Mouse (Mus musculus): ENCODE results near the gene Olfr948. TPM values are rescaled to one million over a fixed set of nuclear protein-coding genes. Genes with fewer than 3 reads are reported as not detected.

Olfr948 gene
- not detected in 2 replicates for polyA plus RNA-seq (2015; fragmentation: Nextera tagmentation; extraction: Ambion mirVana)

- no peak for ATAC-seq (replicated peaks)
- H3K27ac ChIP-seq (replicated peaks) = no peak within 1 kb of the TSS
Measured at GRCm38 (mm10) chr9:39325945-39326344, at the start of gene Olfr948. Olfr948 (minus strand) TSS chr9:39326045.

GRCm38 (mm10) chr9:39287136-39287535, 38.7 kb downstream of the Olfr948 start:
- Histone ChIP-seq H3K4me1 (no peaks in the 10 kb centered on the region), H3K36me3 (no peaks in the 10 kb centered on the region), H3K4me2 (replicated peaks) (no peak overlapping the region), H3K27ac (replicated peaks) (no peak overlapping the region), H3K9me3 (no peaks in the 10 kb centered on the region), H3K9ac (replicated peaks) (no peak overlapping the region), H3K27me3 (no peaks in the 10 kb centered on the region), H3K4me3 (no peak overlapping the region)
- no peak for ATAC-seq (replicated peaks)
- WGBS = 83% methylated on average over 2 of the region's 2 CpGs

More at GRCm38 (mm10) chr9:39325945-39326344, at the start of gene Olfr948:
- Histone ChIP-seq H3K4me1 (no peaks in the 10 kb centered on the region), H3K9me3 (no peaks in the 10 kb centered on the region), H3K36me3 (no peaks in the 10 kb centered on the region), H3K4me3 (no peak within 1 kb of the TSS), H3K9ac (replicated peaks) (no peak within 1 kb of the TSS), H3K4me2 (replicated peaks) (no peak within 1 kb of the TSS), H3K27me3 (no peaks in the 10 kb centered on the region)

DNA sequence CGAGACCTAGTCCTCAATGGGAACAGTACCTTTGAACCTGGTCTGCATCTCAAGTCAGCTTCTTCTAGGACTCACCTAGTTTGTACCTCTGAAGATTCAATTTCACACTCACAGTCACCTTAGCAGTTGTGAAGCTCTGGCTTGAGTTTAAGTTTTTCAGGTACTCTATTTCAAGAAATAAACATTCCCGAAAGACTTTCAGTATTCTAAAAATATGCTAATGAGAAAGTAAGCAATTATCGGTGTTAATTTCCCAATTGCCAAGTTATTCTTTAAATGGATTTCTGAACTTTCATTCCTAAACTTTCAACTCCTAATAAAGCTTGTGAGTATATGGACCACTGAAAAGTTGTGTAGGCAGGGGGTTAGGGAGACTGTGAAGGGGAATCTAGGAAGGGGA, 49.1 kb downstream of the Olfr948 start, which contains the start of gene Olfr945:
TSS of gene Olfr945 (minus strand) at position 101 of the 400 bp plus-strand sequence.
- no peak within 1 kb of the TSS for H3K9ac ChIP-seq (replicated peaks)
- no peak for ATAC-seq (replicated peaks)
- H3K36me3 ChIP-seq = no peaks in the 10 kb centered on the region
- H3K4me2 ChIP-seq (replicated peaks) = no peak within 1 kb of the TSS
- no peaks in the 10 kb centered on the region for H3K4me1 ChIP-seq
- H3K27ac ChIP-seq (replicated peaks) = no peak within 1 kb of the TSS
- H3K27me3 ChIP-seq = no peaks in the 10 kb centered on the region
- H3K9me3 ChIP-seq = no peaks in the 10 kb centered on the region
- no peak within 1 kb of the TSS for H3K4me3 ChIP-seq
- WGBS = 85% methylated on average over 3 of the region's 3 CpGs

Other genes with a start within 250 kb of the Olfr948 start
- not detected in 2 replicates for gene Olfr938, start 247.2 kb downstream of the Olfr948 start, polyA plus RNA-seq (2015; fragmentation: Nextera tagmentation; extraction: Ambion mirVana)
- not detected in 2 replicates for gene Olfr27, start 197.9 kb downstream of the Olfr948 start, polyA plus RNA-seq (2015; fragmentation: Nextera tagmentation; extraction: Ambion mirVana)
- gene Olfr943, start 159.7 kb downstream of the Olfr948 start, polyA plus RNA-seq (2015; fragmentation: Nextera tagmentation; extraction: Ambion mirVana) = not detected in 2 replicates
- not detected in 2 replicates for gene Olfr944, start 124.1 kb downstream of the Olfr948 start, polyA plus RNA-seq (2015; fragmentation: Nextera tagmentation; extraction: Ambion mirVana)
- not detected in 2 replicates for gene Olfr1537, start 76.1 kb downstream of the Olfr948 start, polyA plus RNA-seq (2015; fragmentation: Nextera tagmentation; extraction: Ambion mirVana)
- not detected in 2 replicates for gene Olfr945, start 49.2 kb downstream of the Olfr948 start, polyA plus RNA-seq (2015; fragmentation: Nextera tagmentation; extraction: Ambion mirVana)
- not detected in 2 replicates for gene Olfr951, start 61.4 kb upstream of the Olfr948 start, polyA plus RNA-seq (2015; fragmentation: Nextera tagmentation; extraction: Ambion mirVana)
- not detected in 2 replicates for gene Olfr952, start 101.1 kb upstream of the Olfr948 start, polyA plus RNA-seq (2015; fragmentation: Nextera tagmentation; extraction: Ambion mirVana)
- gene Olfr954, start 130.7 kb upstream of the Olfr948 start, polyA plus RNA-seq (2015; fragmentation: Nextera tagmentation; extraction: Ambion mirVana) = not detected in 2 replicates
- gene Olfr955, start 145.9 kb upstream of the Olfr948 start, polyA plus RNA-seq (2015; fragmentation: Nextera tagmentation; extraction: Ambion mirVana) = not detected in 2 replicates
- gene Olfr44, start 167.9 kb upstream of the Olfr948 start, polyA plus RNA-seq (2015; fragmentation: Nextera tagmentation; extraction: Ambion mirVana) = not detected in 2 replicates
- gene Olfr957, start 189.8 kb upstream of the Olfr948 start, polyA plus RNA-seq (2015; fragmentation: Nextera tagmentation; extraction: Ambion mirVana) = not detected in 2 replicates
- gene Olfr958, start 228.0 kb upstream of the Olfr948 start, polyA plus RNA-seq (2015; fragmentation: Nextera tagmentation; extraction: Ambion mirVana) = not detected in 2 replicates
- gene Olfr959, start 249.5 kb upstream of the Olfr948 start, polyA plus RNA-seq (2015; fragmentation: Nextera tagmentation; extraction: Ambion mirVana) = not detected in 2 replicates